Mouse (Mus musculus) large intestine, adult 2 months (tissue): ENCODE results near the gene Mrtfa. TPM values are rescaled to one million over a fixed set of nuclear protein-coding genes. Genes with fewer than 3 reads are reported as not detected.

Experiments used
- DNase-seq: peaks from one replicate; pipeline ENCODE4 v3.0.0-alpha.2; 2012; ENCODE audit warnings: low read depth, low spot score
- WGBS: fragments of 180-500 bp; shearing (Covaris S2); methylation state at CpG from one replicate; pipeline ENCODE4 v1.1.7; 2018; 5-methylcytosine and 5-hydroxymethylcytosine counted together
- polyA plus RNA-seq: library from polyadenylated mRNA; depleted of rRNA; stranded (reverse); fragments of >200 nt; gene quantifications from 2 replicates; pipeline ENCODE4 v1.2.3, GENCODE M21; 2012

The Mrtfa gene
- polyA plus RNA-seq, 1 experiment = 18.9 TPM

GRCm38 (mm10) chr15:81046061-81046460 lies 144.5 kb downstream of the Mrtfa start:
- 56% methylated on average over 7 of the region's 7 CpGs for WGBS
- DNase-seq = no peak

- 66% methylated on average over 4 of the region's 4 CpGs for WGBS
- no peak for DNase-seq
Observed at GRCm38 (mm10) chr15:81045336-81045735, 145.2 kb downstream of the Mrtfa start.

GRCm38 (mm10) chr15:81044446-81044845 lies 146.1 kb downstream of the Mrtfa start:
- no peak for DNase-seq
- 84% methylated on average over 9 of the region's 9 CpGs for WGBS

GRCm38 (mm10) chr15:81042276-81042931 lies 148.2 kb downstream of the Mrtfa start:
- WGBS = 28% methylated on average over 13 of the region's 13 CpGs
- DNase-seq = peak; percentile 78

- no peak for DNase-seq
- 59% methylated on average over 4 of the region's 4 CpGs for WGBS
Observed at GRCm38 (mm10) chr15:81041767-81042166, 148.8 kb downstream of the Mrtfa start.

- 81% methylated on average over 5 of the region's 5 CpGs for WGBS
- no peak for DNase-seq
Observed at GRCm38 (mm10) chr15:81038419-81038818, 152.1 kb downstream of the Mrtfa start.

GRCm38 (mm10) chr15:81035417-81036162 lies 155.0 kb downstream of the Mrtfa start:
- 79% methylated on average over 12 of the region's 12 CpGs for WGBS
- no peak for DNase-seq

GRCm38 (mm10) chr15:81034119-81034518 lies 156.4 kb downstream of the Mrtfa start:
- 38% methylated on average over 6 of the region's 6 CpGs for WGBS

GRCm38 (mm10) chr15:81032941-81033629 lies 157.5 kb downstream of the Mrtfa start:
- DNase-seq = peak; percentile 77
- WGBS = 20% methylated on average over 9 of the region's 9 CpGs

More at GRCm38 (mm10) chr15:81034119-81034518, 156.4 kb downstream of the Mrtfa start:
- DNase-seq = no peak

GRCm38 (mm10) chr15:81031611-81032010 lies 158.9 kb downstream of the Mrtfa start:
- no peak for DNase-seq
- 83% methylated on average over 4 of the region's 4 CpGs for WGBS

- 38% methylated on average over 10 of the region's 10 CpGs for WGBS
- DNase-seq = no peak
Observed at GRCm38 (mm10) chr15:81030891-81031425, 159.6 kb downstream of the Mrtfa start.

- 32% methylated on average over 8 of the region's 8 CpGs for WGBS
- no peak for DNase-seq
Observed at GRCm38 (mm10) chr15:81027378-81028173, 163.0 kb downstream of the Mrtfa start.

GRCm38 (mm10) chr15:81026901-81027300 lies 163.7 kb downstream of the Mrtfa start:
- no peak for DNase-seq
- WGBS = 80% methylated on average over 5 of the region's 5 CpGs

GRCm38 (mm10) chr15:81023842-81024241 lies 166.7 kb downstream of the Mrtfa start:
- DNase-seq = no peak
- WGBS = 81% methylated on average over 9 of the region's 9 CpGs

GRCm38 (mm10) chr15:81022437-81022836 lies 168.1 kb downstream of the Mrtfa start:
- 60% methylated on average over 7 of the region's 7 CpGs for WGBS

GRCm38 (mm10) chr15:81021377-81021776 lies 169.2 kb downstream of the Mrtfa start:
- DNase-seq = no peak
- 83% methylated on average over 6 of the region's 6 CpGs for WGBS

More at GRCm38 (mm10) chr15:81022437-81022836, 168.1 kb downstream of the Mrtfa start:
- no peak for DNase-seq

GRCm38 (mm10) chr15:81017308-81017707 lies 173.2 kb downstream of the Mrtfa start:
- 83% methylated on average over 7 of the region's 7 CpGs for WGBS
- DNase-seq = no peak

- 85% methylated on average over 10 of the region's 10 CpGs for WGBS
- no peak for DNase-seq
Observed at GRCm38 (mm10) chr15:81016488-81016887, 174.1 kb downstream of the Mrtfa start.

- WGBS = 61% methylated on average over 5 of the region's 5 CpGs
- no peak for DNase-seq
Observed at GRCm38 (mm10) chr15:81015068-81015744, 175.4 kb downstream of the Mrtfa start.
